Mouse (Mus musculus) kidney, adult 11 months (tissue): ENCODE measurements at regions not wholly inside any gene's neighbourhood (a gene's known extent, or its start where the extent isn't known, plus 50 kb on each side); places are given as distances from the start of the nearest gene placed in this dataset.

Experiments
- DNase-seq: peaks from one replicate; pipeline ENCODE4 v3.0.0; 2022

DNA sequence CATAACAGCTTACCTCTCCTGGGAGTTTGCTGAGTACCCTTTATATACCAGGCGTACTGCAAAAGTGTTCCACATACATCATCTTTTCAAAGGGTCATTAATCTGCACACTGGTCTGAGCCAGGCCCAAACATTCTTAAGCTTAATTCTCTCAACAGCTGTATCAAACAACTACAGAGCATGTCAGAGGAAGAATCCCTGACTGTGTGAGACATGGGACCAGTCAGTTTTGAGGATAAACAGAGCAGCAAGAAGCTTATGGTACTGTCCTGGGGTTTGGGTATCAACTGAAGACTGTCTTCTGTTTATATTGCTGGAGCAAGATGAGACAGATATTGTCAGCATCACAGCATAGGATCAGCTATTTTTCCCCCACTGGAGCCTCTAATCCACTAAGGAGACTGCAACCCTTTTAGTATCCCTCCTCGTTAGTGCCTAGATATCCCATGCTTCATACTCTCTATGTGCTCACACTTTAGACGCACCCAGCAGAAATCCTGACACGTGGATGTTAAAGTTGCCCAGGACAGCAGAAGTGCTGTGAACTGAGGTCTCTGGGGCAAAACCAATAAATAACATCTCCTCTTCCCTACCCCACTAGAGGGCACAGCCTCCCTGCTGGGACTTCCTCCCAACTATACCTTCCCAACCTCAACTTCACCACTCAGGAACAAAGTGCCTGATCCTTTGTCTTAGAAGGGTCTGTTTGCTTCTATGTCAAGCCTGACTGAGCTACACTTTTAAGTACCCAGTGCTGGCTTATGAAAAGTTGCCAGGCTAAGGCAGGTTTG lies 271.6 kb downstream of the Gm826 start:
- no peak for DNase-seq

DNA sequence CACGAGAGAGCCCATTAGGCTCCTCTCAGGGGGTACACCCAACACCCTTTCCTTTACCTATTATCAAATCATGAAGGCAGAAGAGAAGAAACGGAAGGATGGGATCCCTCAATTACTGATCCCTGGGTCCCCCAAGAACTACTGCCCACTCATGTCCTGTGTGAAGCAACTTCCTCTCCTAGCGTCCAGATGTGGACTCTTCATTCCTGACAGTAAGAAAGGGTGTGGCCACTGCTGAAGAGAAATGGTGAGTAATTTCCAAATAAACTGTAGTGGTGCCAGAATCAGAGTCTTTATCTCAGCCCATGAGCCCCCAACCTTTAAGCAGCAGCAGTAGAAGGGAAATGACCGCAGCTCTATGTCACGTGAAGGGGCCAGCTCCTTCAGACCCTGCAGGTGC lies 273.9 kb downstream of the Gm826 start:
- no peak for DNase-seq

DNA sequence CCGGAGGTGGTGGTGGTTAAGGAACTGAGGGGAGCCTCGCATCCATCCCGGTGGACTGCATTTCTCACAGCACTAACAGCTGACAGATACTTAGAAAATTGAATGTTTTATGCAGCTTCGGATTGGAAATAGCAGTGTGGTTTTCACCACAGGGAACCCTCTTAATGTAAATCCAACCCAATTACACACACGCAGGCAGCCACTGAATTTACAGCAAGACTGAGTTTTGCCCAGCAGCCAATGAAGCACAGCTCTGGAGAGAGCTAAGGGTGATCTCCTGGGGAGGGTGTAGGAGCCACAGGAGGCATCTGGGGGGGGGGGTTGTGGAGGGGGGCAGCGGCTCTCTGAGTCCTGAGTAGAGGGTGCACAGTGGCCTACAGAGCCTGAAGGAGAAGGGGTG lies 276.8 kb downstream of the Gm826 start:
- no peak for DNase-seq

DNA sequence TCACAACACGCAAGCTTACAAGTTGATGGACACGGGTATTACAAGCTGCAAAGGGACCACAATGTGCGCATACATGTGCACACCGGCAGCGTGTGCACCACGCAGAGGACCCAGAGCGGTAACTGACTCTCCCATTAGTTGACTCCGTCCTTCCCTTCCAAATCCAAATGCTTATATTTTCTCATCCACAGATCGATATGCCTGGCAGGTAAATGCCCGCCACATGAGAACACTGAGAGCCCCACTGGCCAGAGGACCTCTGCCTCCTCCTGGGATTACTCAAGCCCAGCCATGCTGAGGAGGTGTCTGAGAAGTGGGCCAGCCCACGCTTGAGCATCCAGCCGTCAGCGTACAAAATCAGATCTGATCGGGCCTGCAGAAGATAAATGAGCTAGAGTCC lies 279.6 kb downstream of the Gm826 start:
- DNase-seq, result no peak

DNA sequence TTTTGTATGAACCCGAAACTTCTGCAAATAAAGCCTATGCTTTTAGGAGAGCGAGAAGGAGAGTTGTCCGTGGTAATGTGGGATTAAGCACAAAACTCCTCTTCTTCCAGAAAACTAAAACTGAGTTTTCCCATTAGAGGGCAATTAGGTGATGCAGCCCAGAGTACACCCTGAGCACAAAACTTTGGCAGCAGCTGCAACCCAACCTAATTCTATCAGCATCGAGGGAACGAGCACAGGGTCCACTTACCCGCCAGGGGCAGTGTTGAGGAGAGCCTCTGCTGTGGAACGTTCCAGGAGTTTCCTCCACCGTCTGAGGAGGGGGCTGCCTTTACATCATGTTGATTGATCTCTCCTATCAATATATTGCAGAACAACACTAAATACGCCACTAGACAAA lies 285.7 kb downstream of the Gm826 start:
- DNase-seq, result no peak

DNA sequence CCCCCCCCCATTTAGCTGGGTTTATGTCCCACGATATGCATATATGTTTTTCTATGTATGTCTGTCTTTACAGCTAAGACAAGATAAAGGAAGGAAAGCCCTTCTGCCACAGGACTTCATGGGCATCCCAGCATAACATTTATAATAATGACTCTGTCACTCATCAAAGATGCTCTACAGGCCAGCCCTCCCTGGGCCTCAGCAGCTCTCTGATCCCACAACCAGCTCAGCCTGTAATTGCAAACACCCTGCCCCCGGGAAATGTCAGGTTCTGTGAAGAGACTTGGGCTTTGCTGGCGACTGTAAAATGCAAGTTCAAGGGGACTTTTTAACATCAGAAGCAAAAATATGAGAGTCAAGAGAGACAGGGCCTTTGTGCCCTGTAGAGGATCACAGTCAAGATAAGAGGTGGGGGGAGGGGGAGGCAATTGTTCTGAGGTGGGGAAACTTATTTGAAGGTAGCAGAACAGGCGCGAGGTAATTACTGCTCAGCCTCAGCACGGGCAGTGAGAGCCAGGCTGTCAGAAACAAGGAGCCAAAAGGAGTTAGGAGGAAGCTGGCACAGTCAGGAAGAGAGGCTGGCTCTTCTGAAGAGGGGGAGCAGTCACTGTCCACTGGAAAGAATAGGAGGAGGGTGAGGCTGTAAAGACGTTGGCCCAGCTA lies 286.9 kb downstream of the Gm826 start:
- no peak for DNase-seq

DNA sequence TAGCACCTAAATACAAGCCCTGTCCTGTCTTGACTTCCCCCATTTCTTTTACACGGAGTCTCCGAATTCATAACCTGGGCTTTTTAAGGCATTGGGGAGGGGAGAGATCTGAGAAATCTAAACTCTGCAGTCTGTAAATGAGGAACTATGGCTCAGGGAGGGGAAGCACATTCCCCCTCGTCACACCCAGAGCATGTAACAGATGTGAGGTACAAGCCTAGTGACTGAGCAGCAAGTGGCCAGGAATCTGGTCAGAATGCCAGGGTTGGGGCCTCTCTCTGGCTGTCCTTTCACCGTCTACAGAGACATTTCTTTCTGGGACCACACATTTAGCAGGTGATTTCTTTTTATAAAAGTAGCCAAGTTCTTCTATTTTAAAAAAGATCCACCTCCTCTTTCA lies 289.4 kb downstream of the Gm826 start:
- no peak for DNase-seq

DNA sequence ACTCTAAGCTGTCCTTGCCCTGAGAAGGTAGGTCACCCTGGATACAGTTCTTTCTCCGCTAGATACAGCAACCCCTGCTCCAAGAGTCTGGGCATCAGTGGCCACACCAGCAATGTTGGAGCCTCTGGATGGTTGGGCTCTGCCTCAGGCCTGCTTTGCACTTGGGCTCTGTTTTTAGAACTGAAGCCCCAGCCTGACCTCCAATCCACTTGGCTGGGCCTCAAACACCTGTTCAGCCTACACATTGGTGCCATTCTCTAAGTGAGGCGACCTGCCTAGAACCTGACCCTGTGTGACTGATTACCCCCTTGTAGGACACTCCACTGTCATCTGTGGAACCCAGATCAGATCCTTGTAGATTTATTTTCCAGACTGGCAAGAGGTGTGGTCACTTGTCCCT lies 289.8 kb downstream of the Gm826 start:
- no peak for DNase-seq

DNA sequence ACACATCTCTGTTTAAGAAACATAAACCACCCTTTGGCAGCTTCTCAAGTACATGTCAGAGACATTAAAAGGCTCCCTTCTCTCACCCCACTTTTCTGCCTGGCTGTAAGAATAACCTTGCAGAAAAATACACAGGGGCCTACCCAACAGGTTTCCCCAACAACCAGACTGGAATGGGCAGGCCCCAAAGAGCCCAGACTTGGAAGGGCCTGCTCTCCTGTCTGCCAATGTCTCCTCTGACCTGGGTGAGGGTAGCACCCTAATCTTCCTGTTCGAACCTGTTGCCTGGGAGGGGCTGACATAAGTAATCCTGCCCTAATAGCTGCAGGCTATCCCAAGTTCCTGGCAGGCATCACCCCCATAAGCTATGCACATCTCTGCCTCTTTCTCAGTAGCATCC lies 304.5 kb downstream of the Gm826 start:
- no peak for DNase-seq

DNA sequence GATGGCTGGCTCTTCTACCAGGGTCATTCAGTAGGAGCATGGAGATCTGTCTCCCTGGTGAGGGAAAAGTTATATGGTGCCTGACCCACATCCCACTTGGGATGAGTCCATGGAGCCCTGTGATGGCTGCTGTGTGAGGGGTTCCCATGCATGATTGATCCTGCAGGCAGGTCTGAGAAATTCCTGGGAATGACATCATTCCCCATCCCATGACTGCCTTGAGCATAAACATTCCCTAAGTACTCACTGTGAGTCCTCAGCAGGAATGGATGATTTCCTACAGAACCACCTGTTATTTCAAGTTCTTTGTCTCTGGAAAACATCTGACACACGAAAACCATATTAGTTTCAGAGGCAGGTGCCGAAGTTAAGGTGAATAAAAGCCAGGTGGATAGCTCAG lies 305.5 kb downstream of the Gm826 start:
- DNase-seq, result no peak

DNA sequence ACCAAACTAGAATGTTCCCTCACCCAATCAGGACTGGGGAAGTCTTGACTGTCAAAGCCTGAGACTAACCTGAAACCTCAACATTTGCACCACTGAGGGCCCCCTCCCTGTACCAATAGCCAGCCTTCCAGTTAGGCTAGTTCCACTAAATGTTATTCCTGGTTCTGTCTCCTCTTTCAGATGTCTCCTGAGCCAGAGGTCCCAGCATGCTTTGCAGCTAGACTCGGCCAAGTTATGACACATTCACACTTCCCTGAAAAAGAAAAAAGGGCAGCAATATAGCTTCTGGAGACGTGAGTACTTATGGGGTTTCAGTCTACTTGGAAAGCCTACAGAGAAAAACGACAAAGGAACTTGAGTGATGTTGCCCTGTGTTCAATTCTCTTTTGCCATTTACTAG lies 308.1 kb downstream of the Gm826 start:
- no peak for DNase-seq

DNA sequence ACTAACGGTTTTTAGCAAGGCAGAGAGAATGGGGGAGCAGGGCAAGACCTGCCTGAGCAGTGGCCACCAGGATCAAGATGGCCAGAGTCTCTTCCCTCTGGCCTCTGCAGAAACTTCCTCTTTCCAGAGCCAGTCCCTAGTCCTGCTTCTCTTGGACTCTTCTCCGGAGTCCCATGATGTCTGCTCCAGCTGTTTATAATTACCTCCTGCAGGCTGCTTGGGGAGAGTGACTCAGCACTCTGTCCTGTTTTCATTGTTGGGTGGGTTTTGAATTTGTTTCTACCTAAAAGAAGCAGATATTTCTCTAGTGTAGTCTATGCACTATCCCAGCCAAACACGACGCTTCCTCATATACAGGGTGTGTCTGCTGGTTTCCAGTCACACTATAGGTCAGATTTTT lies 312.4 kb downstream of the Gm826 start:
- no peak for DNase-seq

DNA sequence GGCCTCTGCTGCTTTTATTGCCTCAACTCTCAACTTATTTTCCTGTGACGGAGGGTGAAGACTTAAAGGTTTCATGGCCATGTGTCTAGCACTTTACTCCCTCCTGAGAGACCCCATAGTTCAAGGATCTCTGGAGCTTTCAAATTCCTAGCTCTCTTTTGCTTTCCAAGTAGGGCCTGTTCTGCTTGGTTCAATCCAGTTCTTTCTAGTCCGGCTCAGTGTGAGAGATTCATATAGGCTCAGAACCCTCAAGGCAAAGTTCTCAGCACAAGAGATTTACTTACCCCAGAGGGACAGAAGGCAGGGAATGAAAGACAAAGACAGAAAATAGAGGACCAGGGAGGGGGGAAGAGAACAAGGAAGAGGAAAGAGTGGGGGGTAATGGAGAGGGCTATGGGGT lies 313.1 kb downstream of the Gm826 start:
- DNase-seq, result no peak

DNA sequence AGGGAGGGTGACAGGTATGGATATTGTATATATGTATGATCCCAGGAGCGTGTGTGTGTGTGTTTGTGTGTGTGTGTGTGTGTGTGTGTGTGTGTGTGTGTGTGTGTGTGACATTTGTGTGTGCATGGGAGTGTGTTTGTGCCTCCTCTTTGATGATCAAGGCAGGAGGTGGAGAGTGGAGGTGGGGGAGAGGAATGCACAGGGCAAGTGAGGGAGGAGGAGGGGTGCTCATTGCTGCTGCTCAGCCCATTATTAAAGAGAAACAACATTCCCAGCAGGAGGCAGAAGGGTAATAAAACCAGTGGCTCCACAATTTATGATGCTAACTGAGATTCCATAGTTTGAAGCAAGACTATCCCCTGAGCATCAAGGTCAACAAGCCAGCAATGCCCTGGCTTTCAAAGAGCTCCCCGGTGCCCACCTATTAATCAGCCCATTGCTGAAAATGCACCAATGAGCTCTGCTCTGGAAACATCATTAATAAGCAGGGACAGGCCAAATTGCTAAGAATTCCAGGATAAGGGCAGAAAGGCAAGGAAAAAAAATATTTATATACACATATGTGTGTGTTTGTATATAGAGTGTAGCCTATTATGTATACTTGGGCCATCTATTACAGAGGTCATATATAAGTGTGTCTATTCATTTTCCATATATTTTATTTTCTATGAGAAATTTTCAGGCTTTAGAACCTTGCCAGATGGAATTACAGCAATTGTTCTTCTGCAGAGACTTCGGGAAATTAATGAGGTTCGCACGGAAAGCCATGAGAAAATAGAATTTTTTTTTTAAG lies 316.7 kb downstream of the Gm826 start:
- no peak for DNase-seq

DNA sequence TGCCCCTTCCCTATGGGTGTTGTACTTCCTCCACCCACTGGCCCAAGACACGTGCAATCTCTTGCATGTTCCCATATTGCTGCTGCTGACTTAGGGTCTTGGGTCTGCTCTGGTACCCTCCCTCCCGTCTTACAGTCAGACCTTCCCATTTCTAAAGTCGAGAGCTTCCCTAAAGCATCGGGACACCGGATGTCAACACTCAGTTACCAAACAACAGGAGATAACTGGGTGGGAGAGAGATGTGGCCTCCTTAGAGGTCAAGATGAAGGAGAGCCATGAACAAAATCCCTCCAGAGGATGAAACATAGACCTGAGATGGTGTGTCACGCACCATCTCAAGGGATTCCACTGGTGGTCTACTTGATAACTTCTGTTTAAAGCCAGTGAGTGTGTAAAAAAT lies 322.5 kb downstream of the Gm826 start:
- no peak for DNase-seq

DNA sequence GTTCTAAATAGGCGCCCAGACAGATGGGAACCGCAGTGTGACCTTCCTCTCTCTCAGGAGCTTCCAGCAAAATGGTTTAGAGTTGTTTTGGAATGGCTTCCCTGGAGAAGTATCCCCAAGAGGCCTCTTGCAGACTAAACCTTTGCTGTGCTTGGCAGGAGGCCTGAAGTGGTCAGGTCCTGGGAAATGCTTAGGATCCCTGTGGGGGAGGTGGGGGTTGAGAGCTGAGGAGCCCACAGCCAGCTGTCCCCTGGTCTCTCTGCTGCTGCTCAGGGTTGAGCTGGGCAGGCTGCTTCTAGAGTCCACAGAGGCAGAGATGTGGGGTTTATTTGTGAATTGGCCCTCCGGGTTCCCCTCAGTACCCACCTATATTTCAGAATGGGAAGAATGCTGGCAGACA lies 331.3 kb downstream of the Gm826 start:
- peak; percentile 6 for DNase-seq

DNA sequence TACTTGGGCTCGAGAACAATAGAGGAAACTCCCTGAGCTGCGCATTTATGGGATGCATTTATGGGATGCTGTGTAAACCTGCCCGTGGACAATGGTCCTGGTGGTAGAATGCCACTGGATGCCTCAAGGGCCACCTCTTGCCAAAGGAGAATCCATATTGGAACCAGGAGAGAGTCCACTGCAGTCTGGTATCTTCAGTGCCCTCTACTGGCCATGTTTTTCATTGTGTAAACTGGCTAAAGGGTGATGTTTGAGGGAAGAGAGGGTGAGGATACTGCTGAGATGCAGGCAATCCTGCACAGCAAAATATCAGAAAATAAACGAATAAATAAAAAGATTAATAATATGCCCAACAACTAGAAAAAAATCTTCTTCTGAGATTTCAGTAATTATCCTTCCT lies 333.5 kb downstream of the Gm826 start:
- DNase-seq, result no peak

DNA sequence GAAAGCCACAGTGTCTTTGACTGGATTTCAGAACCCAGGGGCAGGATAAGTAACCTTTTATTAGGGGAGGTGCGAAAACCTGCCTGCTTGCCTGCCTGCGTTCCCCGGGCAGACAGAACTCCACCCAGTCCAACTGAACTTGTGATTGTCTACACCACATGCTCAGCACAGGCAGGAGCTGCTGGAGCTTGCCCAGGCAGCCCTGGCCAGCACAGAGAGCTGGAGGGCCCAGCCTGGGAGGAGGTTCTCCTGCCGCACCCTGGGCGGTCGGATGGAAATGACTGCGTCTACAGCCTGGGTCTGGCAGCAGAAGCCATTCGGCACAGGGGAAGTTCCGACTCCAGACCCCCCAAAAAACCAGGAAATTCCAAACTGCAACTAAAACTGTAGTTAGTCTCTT lies 336.6 kb downstream of the Gm826 start:
- DNase-seq, result no peak

DNA sequence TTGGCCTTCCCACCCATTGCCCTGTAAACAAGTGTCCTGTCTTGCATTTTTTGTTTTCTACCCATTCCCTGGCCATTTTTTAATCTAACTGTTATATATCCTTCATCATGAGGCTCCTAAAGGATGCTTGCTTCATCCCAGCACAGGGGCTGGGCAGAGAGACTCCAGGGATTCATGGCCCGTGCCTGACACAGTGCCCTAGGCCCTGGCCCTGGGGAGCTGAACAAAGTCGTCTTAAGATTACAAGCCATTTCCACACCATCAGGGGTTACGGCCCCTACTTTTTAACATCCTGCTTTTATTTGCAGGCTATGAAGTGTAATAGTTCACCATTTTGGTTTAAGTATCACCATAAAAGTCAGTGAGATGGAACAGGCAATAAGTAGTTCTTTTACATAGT lies 339.5 kb downstream of the Gm826 start:
- no peak for DNase-seq

DNA sequence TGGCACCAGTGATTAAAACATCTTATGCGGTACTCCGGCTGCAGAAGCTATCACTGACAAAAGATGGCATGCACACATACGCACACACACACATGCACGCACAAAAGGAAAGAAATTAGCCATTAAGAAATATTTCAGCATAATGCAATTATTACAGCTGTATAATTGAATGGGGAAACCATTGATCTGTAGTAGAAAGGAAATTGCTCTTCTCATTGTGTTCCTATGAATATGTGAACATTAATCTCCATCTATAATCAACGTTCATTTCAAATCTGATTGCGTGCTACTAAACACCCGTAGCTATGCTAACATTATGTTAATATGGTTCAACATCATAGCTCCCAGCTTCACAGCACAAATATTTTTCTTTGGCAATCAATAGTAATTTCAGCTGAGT lies 347.2 kb downstream of the Gm826 start:
- DNase-seq, result no peak

DNA sequence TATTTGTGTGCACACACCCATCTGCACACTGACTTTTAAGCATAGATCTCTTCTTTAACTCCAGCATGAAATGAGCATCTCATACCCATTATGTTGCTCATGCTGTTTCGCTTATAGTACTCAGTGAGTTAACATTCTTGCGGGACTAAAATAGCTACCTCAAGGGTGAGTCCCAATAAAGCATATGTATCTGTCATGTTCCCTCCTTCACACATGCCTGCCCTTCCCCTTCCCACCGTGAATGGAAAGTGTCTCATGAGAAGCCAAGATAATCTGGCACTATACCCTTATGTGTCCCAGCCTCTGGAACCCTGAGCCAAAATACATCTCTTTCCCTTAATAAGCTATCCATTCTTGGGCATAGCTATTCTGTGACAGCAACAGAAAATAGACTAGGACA lies 352.3 kb downstream of the Gm826 start:
- no peak for DNase-seq

DNA sequence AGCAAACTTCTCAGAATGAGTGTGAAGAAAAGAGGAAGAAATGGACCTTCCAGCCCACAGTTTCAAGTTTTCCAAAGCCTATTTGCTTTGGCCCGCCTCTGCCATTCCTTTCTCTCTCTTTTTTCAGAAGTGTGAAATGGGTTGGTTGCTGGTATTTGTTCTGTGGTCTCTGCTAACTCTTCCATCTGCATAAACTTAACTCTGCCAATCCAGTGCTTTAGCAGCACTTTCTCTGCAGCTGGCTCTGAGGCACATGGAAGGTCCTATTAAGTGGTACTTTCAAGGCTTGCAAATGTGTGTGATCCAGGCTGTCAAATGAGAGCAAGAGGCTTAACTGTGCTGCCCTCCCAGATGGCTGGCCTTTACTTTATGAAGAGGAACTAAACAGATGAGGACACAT lies 383.6 kb downstream of the Gm826 start:
- DNase-seq, result no peak

DNA sequence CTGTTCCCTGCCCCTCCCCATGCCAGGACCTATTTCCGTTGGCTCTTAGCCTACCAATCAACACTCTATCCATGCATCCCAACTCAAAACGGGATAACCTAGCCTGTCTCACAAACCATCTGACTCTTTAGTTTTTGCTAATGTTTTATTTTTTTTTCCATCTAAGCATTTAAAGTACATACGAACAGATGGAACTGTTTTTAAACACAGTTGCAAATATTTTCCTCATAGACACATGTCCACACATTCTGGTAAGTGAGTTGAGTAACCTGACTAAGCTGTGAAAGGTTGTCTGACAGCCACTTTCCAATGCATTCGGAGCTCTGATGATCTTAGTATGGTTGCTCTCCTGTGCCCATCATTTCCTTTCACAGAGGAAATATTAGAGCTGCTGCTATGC lies 384.9 kb downstream of the Gm826 start:
- no peak for DNase-seq

DNA sequence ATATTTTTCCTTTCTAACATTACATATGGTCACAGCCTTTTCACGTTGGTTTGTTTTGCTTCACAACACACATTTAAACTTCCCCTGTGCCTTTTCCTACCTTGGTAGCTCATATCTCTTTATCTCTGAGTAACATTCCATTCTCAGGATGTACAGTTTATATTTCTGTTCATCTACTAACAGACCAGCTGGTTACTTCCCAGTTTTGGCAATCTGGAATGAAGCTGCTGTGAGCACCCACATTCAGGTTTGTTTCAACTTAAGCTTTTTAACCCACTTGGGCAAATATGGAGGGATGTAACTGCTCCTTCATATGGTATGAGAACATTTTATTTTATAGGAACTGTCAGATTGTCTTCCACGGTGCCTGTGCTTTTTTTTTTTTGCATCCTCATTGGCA lies 403.2 kb downstream of the Gm826 start:
- DNase-seq, result no peak
